Mouse (Mus musculus): ENCODE data around the gene Cry2.

Cry2 gene

GRCm38 (mm10) chr2:92388891-92389641 lies 44.8 kb downstream of the Cry2 start:
- DNase-seq (ENCODE audit: low read depth in 2 of 2, low spot score in 2 of 2), result peak in 1 of 2 experiments; percentile 22

- no peak for DNase-seq (ENCODE audit: low read depth in 2 of 2, low spot score in 2 of 2)
Observed at GRCm38 (mm10) chr2:92388081-92388517, 45.7 kb downstream of the Cry2 start.

- no peak for DNase-seq (ENCODE audit: low read depth in 2 of 2, low spot score in 2 of 2)
Observed at GRCm38 (mm10) chr2:92387646-92388045, 46.2 kb downstream of the Cry2 start.

DNA sequence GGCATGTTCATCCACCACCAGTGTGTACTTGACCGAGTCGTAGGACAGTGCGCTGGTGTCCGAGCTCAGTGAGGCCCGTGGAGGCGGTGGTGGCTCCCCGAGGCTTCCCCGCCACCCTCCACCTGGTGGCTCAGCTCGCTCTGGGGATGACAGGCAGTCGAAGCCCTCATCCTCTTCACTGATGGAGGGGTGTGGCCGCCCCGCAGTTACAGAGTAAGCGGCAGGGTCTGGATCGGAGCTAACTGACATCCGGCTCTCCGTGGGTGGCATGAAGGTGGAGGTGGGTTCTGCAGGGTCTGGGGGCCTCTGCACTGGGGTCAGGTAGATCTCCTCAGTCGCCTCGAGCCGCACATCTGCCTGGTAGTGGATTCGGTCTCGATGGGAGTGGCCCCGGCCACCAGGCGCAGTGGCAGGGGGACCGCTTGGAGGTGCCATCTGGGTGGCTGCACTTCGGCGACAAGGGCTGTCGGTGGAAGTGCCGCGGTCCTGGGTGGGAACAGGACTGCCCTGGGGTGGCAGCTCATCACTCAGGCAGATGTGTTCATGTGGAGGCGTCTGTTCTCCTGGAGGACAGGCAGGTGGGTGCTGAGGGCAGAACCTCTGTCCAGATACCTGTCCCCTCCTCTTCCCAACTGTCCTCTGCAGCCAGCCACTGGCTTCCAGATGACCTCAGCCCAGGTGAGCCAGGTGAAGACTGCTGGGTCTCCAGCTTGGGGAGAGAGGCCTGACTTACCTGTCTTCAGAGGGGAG lies 46.8 kb downstream of the Cry2 start:
- DNase-seq (ENCODE audit: low read depth in 2 of 2, low spot score in 2 of 2), result no peak

GRCm38 (mm10) chr2:92385113-92386051 lies 48.5 kb downstream of the Cry2 start:
- DNase-seq (ENCODE audit: low read depth in 2 of 2, low spot score in 2 of 2), result no peak

DNA sequence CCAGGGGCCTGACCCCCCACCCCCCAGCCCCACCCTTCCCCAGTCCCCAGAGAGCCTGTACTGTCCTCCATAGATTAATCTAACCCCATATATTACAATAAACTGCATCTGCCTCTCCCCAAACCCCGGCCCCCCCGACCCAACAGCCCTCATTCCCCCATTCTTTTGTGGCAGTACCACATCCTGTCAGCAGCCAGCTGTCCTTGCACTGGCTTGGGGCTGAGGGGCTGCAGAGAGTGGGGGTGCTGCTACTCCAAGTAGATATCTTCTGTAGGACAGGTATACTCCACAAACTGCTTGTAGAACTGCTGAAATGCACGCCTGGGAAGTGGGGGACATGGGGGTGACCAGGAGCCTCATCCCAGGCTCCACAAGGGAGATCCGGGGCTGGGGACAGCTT lies 49.7 kb downstream of the Cry2 start:
- DNase-seq (ENCODE audit: low read depth in 2 of 2, low spot score in 2 of 2), result no peak

GRCm38 (mm10) chr2:92382759-92383158 lies 51.1 kb downstream of the Cry2 start:
- no peak for DNase-seq (ENCODE audit: low read depth in 2 of 2, low spot score in 2 of 2)

DNA sequence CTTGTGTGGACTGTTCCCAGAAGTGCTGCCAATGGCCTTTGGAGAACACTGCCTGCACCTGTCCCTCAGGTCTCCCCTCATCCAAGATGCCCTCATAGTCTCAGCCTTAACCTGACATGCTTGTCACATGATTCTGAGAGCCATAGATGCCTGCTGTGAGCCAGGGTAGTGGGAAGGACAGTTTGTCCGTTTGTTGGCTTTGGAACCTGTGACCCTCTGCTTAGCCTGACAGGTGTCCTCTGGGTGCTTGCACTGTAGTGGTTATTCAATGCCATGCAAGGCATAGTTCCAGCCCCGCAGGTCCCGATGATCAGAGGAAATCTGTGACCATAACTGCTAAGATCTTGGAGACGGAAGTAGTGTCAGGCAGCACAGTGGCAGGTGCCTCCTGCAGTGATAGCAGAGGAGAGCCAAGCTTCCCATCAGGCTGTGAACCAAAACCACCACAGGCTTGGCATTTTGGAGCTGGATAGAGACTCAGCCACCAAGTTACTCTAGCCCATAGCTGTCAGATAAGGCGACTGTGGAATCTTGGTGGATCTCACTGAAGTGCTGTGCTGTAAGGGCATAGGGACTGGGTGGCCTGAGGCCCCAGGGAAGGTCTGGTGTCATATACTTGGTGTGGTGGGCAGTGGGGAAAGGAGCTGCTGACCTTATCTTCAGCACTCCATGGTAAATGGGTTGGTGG lies 51.8 kb downstream of the Cry2 start, which contains the start of gene 1700029I15Rik:
Gene 1700029I15Rik (plus strand): TSS at position 638 of the 688 bp plus-strand sequence.
- DNase-seq (ENCODE audit: low read depth in 2 of 2, low spot score in 2 of 2), result no peak

- DNase-seq (ENCODE audit: low read depth in 2 of 2, low spot score in 2 of 2), result no peak
Observed at GRCm38 (mm10) chr2:92381161-92381560, 52.7 kb downstream of the Cry2 start.

- no peak for DNase-seq (ENCODE audit: low read depth in 2 of 2, low spot score in 2 of 2)
Observed at GRCm38 (mm10) chr2:92380495-92381050, 53.3 kb downstream of the Cry2 start.

DNA sequence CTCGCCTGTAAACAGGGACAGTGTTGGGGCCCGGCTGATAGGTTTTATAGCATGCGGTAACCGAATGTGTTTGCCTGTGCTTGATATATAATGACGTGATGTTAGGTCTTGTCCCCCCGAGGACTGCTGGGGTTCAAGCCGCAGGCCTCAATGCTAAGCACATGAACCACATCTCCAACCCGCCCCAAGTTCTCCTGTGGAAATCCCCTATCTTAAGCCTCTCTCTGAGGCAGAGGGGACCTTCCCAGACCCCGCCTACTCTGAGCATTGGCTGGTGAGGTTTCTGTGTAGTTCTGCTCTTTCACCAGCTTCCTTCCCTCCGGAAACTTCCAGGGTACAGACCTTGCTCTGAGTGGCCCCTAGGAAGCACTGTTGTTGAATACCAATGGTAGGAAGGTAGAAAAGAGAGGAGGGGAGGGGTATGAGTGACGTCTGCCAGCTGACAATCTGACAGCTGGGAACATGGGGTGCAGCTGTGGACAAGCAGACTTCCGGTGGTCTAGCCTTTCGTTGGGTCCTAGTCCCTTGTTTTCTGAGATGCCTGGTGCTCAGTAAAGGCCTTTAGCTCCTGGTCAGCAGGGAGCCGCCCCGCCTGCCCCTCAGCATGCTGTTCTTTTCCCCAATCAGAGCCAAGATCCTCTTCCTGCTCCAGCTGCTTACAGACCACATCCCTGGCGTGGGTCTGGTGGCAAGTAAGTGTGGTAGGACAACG lies 53.9 kb downstream of the Cry2 start:
- no peak for DNase-seq (ENCODE audit: low read depth in 2 of 2, low spot score in 2 of 2)

- no peak for DNase-seq (ENCODE audit: low read depth in 2 of 2, low spot score in 2 of 2)
Observed at GRCm38 (mm10) chr2:92377320-92377719, 56.5 kb downstream of the Cry2 start.

DNA sequence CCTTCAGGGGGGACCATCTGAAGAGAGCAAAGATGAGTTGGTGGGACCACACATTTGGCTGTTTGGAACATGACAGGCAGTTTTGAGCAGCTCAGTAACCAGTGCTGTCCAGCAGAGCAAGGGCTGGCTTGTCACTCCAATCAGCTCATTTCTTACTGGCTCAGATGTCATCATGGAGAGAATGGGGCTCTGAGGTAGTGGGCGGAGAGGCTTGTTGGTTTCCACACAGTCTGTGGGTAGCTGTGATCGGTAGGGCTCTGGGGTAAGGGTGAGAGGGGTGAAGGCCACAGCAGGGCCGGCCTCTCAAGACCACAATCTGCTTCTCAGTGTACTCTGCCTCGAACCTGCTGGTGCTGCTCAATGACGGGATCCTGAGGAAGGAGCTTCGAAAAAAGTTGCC lies 57.5 kb downstream of the Cry2 start:
- no peak for DNase-seq (ENCODE audit: low read depth in 2 of 2, low spot score in 2 of 2)

GRCm38 (mm10) chr2:92375788-92376187 lies 58.1 kb downstream of the Cry2 start:
- no peak for DNase-seq (ENCODE audit: low read depth in 2 of 2, low spot score in 2 of 2)

GRCm38 (mm10) chr2:92375099-92375623 lies 58.7 kb downstream of the Cry2 start:
- peak; percentile 93 for DNase-seq (ENCODE audit: low read depth in 2 of 2, low spot score in 2 of 2)

DNA sequence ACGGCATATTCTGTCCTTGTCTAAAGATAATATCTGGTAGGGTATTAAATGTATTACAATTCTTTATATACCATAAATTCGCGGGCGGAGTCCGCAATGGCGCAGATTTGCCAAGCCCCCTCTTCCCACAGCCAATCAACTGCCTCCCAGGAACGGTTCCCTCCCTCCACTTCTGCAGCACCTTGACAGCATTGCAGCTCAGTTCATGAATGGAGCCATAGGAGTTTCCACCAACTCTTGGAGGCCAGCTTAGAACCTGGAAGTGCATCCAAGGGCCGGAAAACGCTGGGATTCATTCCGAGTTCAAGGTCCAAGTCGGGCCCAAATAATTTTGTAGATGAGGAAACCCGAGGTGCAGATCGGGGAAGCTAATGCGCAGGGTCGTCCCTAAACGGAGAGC lies 59.3 kb downstream of the Cry2 start, which contains the start of the genes Pex16 and Large2:
Gene Pex16 (plus strand): TSS at position 163 of the 400 bp plus-strand sequence.
Gene Large2 (minus strand): TSS at position 356 of the 400 bp plus-strand sequence.
- DNase-seq (ENCODE audit: low read depth in 2 of 2, low spot score in 2 of 2), result peak; percentile 25 to 45

DNA sequence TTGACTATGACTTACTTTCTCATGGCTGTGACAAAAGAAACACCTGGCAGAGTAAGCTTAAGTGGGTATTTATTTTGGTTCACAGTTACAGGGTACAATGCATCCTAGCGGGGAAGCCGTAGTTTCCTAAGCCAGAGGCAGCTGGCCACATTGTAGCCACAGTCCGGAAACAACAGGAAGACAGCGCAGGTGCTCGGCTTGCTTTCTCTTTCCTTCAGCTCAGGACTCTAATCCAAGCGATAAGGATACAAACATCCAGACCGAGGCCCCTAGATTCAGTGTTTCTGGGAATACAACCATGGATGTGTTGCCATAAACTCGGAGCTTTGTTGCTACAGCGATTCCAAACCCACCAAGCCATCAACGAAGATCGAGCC lies 60.4 kb downstream of the Cry2 start:
- no peak for DNase-seq (ENCODE audit: low read depth in 2 of 2, low spot score in 2 of 2)

DNA sequence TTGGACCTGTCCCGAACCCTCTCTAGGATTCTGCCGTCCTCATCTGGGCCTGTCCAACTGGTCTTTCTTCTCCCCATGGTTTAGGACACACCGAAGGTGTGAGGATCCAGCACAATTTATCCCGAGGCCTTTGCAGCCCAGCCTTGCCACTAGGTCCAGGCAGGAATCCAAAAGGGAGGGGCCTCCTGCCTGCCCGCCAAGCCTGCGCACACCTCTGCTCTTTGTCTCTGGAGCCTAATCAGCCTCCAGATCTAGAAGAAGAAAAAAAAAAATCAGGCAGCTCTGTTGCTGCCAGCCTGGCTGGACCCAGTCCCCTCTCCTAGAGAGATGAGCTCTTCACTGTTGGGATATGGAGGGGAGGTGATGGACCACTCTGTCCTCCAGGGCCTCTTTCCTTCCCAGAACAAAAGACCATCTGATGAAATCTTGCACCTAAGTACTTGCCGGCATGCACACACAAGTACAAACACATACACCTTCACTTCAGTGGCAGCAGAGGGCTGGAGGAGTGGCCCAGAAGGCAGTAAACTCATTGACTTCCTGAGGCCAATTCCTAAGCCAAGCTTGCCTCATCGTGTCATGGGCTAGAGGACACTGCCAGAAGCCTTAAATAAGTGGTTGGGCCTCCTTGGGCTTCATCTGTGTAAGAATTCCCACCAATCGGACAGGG lies 60.9 kb downstream of the Cry2 start:
- no peak for DNase-seq (ENCODE audit: low read depth in 2 of 2, low spot score in 2 of 2)
